Comparison of ENCODE assay signal across 20 mouse cellular contexts in genomic region chr9:119988304-119988703, GRCm38 (mm10). TPM values are rescaled to one million over a fixed set of nuclear protein-coding genes. Genes with fewer than 3 reads are reported as not detected.
DNase-seq lines count a peak whose midpoint lies in the region; ATAC-seq and TF ChIP-seq lines count a peak whose summit lies in the region.
"Had no signal": no experiment of that assay in that cellular context is flagged by ENCODE, and none has a peak within 500 bp of the region (broad histone marks: within the 10 kb centered on the region; RNA-seq: fewer than 3 reads in every experiment).

No protein-coding gene starts in this region.

- no peaks in the 10 kb centered on the region for H3K9me3 ChIP-seq in lung, postnatal 0 days (ENCODE audit: low read length)
- H3K9me3 ChIP-seq in ES-Bruce4 (replicated peaks; ENCODE audit: control insufficient read depth, insufficient read depth, low read length, poor library complexity, severe bottlenecking): no peaks in the 10 kb centered on the region
- H3K9me3 ChIP-seq: heart, embryonic 13.5 days; kidney, embryonic 15.5 days; liver, embryonic 15.5 days; midbrain, embryonic 10.5 days; neural tube, embryonic 13.5 days had no signal

- no peaks in the 10 kb centered on the region for H3K27me3 ChIP-seq in lung, postnatal 0 days (replicated peaks; ENCODE audit: insufficient read depth, low read length)
- no peaks in the 10 kb centered on the region for H3K27me3 ChIP-seq in ES-Bruce4 (ENCODE audit: control insufficient read depth, insufficient read depth, low read length, poor library complexity, severe bottlenecking)
- H3K27me3 ChIP-seq in cerebellum, adult 2 months (ENCODE audit: control insufficient read depth, insufficient read depth, low read length): no peaks in the 10 kb centered on the region
- H3K27me3 ChIP-seq: heart, embryonic 13.5 days had no signal

- peak; percentile 62 for DNase-seq in lung, postnatal 0 days (ENCODE audit: low spot score)
- DNase-seq in lung, postnatal 10 days: no peak
- DNase-seq in CD4-positive helper T cell, adult 2 months (ENCODE audit: low read depth, low spot score): peak; percentile 86
- DNase-seq in layer of hippocampus, postnatal 36 days: no peak
- DNase-seq in cerebellum, adult 2 months: no peak
- DNase-seq: adrenal gland, adult 8-10 months; cerebellum, adult 11-12 months; gastrocnemius, adult 2 months; left cerebral cortex, postnatal 4 days had no signal

- H3K4me1 ChIP-seq in lung, postnatal 0 days (ENCODE audit: insufficient read depth, low read depth, low read length): peaks cover 4% of the 10 kb centered on the region; the same call in 1 of the 2 replicates
- peaks cover 5% of the 10 kb centered on the region for H3K4me1 ChIP-seq in ES-Bruce4 (ENCODE audit: control insufficient read depth, insufficient read depth, low read length)
- peaks cover 3% of the 10 kb centered on the region; the same call in 1 of the 2 replicates for H3K4me1 ChIP-seq in cerebellum, adult 2 months (ENCODE audit: control insufficient read depth, insufficient read depth, low read length)

- no peak for TF ChIP-seq EP300 in lung, postnatal 0 days (IDR thresholded peaks at IDR 0.05)
- TF ChIP-seq EP300 in ES-Bruce4 (IDR thresholded peaks at IDR 0.05; ENCODE audit: insufficient read depth, low read depth, low read length): no peak

- no peak for TF ChIP-seq CTCF in lung, postnatal 0 days (IDR thresholded peaks at IDR 0.05)
- TF ChIP-seq CTCF in ES-Bruce4 (IDR thresholded peaks at IDR 0.05; ENCODE audit: low read depth, low read length): no peak
- no peak for TF ChIP-seq CTCF in cerebellum, adult 2 months (IDR thresholded peaks at IDR 0.05; ENCODE audit: borderline replicate concordance, insufficient read depth, low read depth, low read length)

- H3K27ac ChIP-seq in lung, postnatal 0 days (ENCODE audit: low read length): no peak overlapping the region
- 0 out of 2 replicates have a peak overlapping the region, but pooled peaks have one; percentile 29 for H3K27ac ChIP-seq in ES-Bruce4 (ENCODE audit: insufficient read depth, low read length)
- no peak overlapping the region for H3K27ac ChIP-seq in cerebellum, adult 2 months (ENCODE audit: insufficient read depth, low read length)
- H3K27ac ChIP-seq: gastrocnemius, adult 2 months; heart, embryonic 13.5 days; kidney, embryonic 15.5 days; liver, embryonic 15.5 days; midbrain, embryonic 10.5 days; neural tube, embryonic 13.5 days had no signal

- 47% methylated on average over 7 of the region's 7 CpGs for WGBS in lung, postnatal 0 days
- 77% methylated on average over 7 of the region's 7 CpGs for WGBS in cerebellum, adult 2 months

- H3K4me2 ChIP-seq in lung, postnatal 0 days (replicated peaks; ENCODE audit: low read depth, low read length): no peak overlapping the region
- H3K4me2 ChIP-seq: heart, embryonic 13.5 days; kidney, embryonic 15.5 days; liver, embryonic 15.5 days; neural tube, embryonic 13.5 days had no signal

- H3K9ac ChIP-seq in lung, postnatal 0 days (replicated peaks; ENCODE audit: low read depth): no peak overlapping the region
- no peak overlapping the region for H3K9ac ChIP-seq in ES-Bruce4 (ENCODE audit: low read depth, poor library complexity, severe bottlenecking)
- H3K9ac ChIP-seq: heart, embryonic 13.5 days; kidney, embryonic 15.5 days; liver, embryonic 15.5 days; neural tube, embryonic 13.5 days had no signal

- no peak for ATAC-seq in lung, postnatal 0 days
- peak; percentile 83 for ATAC-seq in inflammation-experienced regulatory T-cells, adult 6 months
- ATAC-seq: forebrain, embryonic 16.5 days had no signal

- H3K4me3 ChIP-seq in lung, postnatal 0 days (ENCODE audit: low read depth, low read length): no peak overlapping the region
- H3K4me3 ChIP-seq in ES-Bruce4 (ENCODE audit: low read depth, low read length): no peak overlapping the region
- H3K4me3 ChIP-seq in cerebellum, adult 2 months (replicated peaks; ENCODE audit: insufficient read depth, low read depth, low read length): no peak overlapping the region
- H3K4me3 ChIP-seq: gastrocnemius, adult 2 months; heart, embryonic 13.5 days; kidney, embryonic 15.5 days; liver, embryonic 15.5 days; midbrain, embryonic 10.5 days; neural tube, embryonic 13.5 days had no signal

- H3K36me3 ChIP-seq in lung, postnatal 0 days (ENCODE audit: insufficient read depth, low read length): no peaks in the 10 kb centered on the region
- H3K36me3 ChIP-seq in ES-Bruce4 (ENCODE audit: control insufficient read depth, insufficient read depth, low read length, poor library complexity, severe bottlenecking): no peaks in the 10 kb centered on the region
- H3K36me3 ChIP-seq: heart, embryonic 13.5 days; kidney, embryonic 15.5 days; liver, embryonic 15.5 days; midbrain, embryonic 10.5 days; neural tube, embryonic 13.5 days had no signal

- peak; percentile 74 for TF ChIP-seq POLR2A in ES-Bruce4 (IDR thresholded peaks at IDR 0.05; ENCODE audit: insufficient read depth, low read length)
- no peak for TF ChIP-seq POLR2A in cerebellum, adult 2 months (IDR thresholded peaks at IDR 0.05; ENCODE audit: borderline replicate concordance, insufficient read depth, low read length)

RNA-seq across cellular contexts. Expression of gene Csrnp1, which starts 3.8 kb away (rescaled TPM):
- polyA plus RNA-seq in lung, postnatal 0 days (2015; fragmentation: Nextera tagmentation; extraction: Ambion mirVana): 9.4 and 10.5 TPM in 2 replicates
- polyA plus RNA-seq in ES-Bruce4 (2011; ENCODE audit: insufficient read depth, insufficient read length, low read depth, missing spikeins): 28.4 and 39.7 TPM in 2 replicates
- polyA plus RNA-seq in inflammation-experienced regulatory T-cells, adult 6 months (2017; shearing (Covaris generic)): 10 to 100 TPM; 21.7 to 47.3 (median 39.5) TPM
- 10 to 100 TPM; 12.8 to 15.5 TPM for total RNA-seq in layer of hippocampus, postnatal 36 days (2021)
- 11.1 and 12.6 TPM in 2 replicates for polyA plus RNA-seq in cerebellum, adult 2 months (2012; rRNA removed)

RNA-seq across cellular contexts. Expression of gene Xirp1, which starts 35.1 kb away (rescaled TPM):
- 0.21 and 0.35 TPM in 2 replicates for polyA plus RNA-seq in lung, postnatal 0 days (2015; fragmentation: Nextera tagmentation; extraction: Ambion mirVana)
- polyA plus RNA-seq in ES-Bruce4 (2011; ENCODE audit: insufficient read depth, insufficient read length, low read depth, missing spikeins): not detected in 2 replicates
- not detected for polyA plus RNA-seq in inflammation-experienced regulatory T-cells, adult 6 months (2017; shearing (Covaris generic))
- total RNA-seq in layer of hippocampus, postnatal 36 days (2021): under 1 TPM; 0.05 to 0.20 TPM
- polyA plus RNA-seq in cerebellum, adult 2 months (2012; rRNA removed): 0.03 and 0.05 TPM in 2 replicates
- total RNA-seq: granulocyte monocyte progenitor cell, adult 5-6 weeks; hematopoietic stem cell, adult 5-6 weeks had no signal
- polyA plus RNA-seq: forebrain, embryonic 16.5 days; midbrain, embryonic 10.5 days had no signal

RNA-seq across cellular contexts. Expression of gene Ttc21a, which starts 50.9 kb away (rescaled TPM):
- polyA plus RNA-seq in lung, postnatal 0 days (2015; fragmentation: Nextera tagmentation; extraction: Ambion mirVana): 1.8 and 2.3 TPM in 2 replicates
- polyA plus RNA-seq in ES-Bruce4 (2011; ENCODE audit: insufficient read depth, insufficient read length, low read depth, missing spikeins): 0.93 and 1.2 TPM in 2 replicates
- not detected for polyA plus RNA-seq in inflammation-experienced regulatory T-cells, adult 6 months (2017; shearing (Covaris generic))
- total RNA-seq in layer of hippocampus, postnatal 36 days (2021): under 1 TPM; 0.80 to 0.86 TPM
- polyA plus RNA-seq in cerebellum, adult 2 months (2012; rRNA removed): 0.56 and 1.2 TPM in 2 replicates
- total RNA-seq: gastrocnemius, adult 2 months; monocyte, adult 5-6 weeks had no signal

RNA-seq across cellular contexts. Expression of gene Gorasp1, which starts 50.9 kb away (rescaled TPM):
- polyA plus RNA-seq in lung, postnatal 0 days (2015; fragmentation: Nextera tagmentation; extraction: Ambion mirVana): 16.5 and 16.7 TPM in 2 replicates
- polyA plus RNA-seq in ES-Bruce4 (2011; ENCODE audit: insufficient read depth, insufficient read length, low read depth, missing spikeins): 7.2 and 9.2 TPM in 2 replicates
- polyA plus RNA-seq in inflammation-experienced regulatory T-cells, adult 6 months (2017; shearing (Covaris generic)): 1 to 10 TPM; 2.9 to 4.8 (median 4.5) TPM
- total RNA-seq in layer of hippocampus, postnatal 36 days (2021): 10 to 100 TPM; 33.4 to 35.2 TPM
- polyA plus RNA-seq in cerebellum, adult 2 months (2012; rRNA removed): 22.1 and 23.6 TPM in 2 replicates

Comparison
In these comparisons a context has a peak if more than half of its experiments do, and no peak if none do; other contexts are left out.
1. DNase-seq: peak in lung, postnatal 0 days (single experiment) and CD4-positive helper T cell, adult 2 months (single experiment); none in lung, postnatal 10 days (single experiment), layer of hippocampus, postnatal 36 days (0 of 2) and cerebellum, adult 2 months (0 of 2).